Mouse (Mus musculus) lung, adult 2 months (tissue): ENCODE measurements around the gene Gabrb1. TPM values are rescaled to one million over a fixed set of nuclear protein-coding genes. Genes with fewer than 3 reads are reported as not detected.

ENCODE experiments used
- DNase-seq: peaks from one replicate; pipeline ENCODE4 v3.0.0; 2022
- H3K4me1 ChIP-seq: fragments of 200-500 bp; 2 replicates; pipeline ENCODE4 v1.6.1; 2011; ENCODE audit warnings: low read length; ENCODE audit not compliant: control insufficient read depth, insufficient read depth
- H3K4me3 ChIP-seq: fragments of 200-500 bp; replicated peaks from 2 replicates; pipeline ENCODE3; 2011; ENCODE audit warnings: low read depth, mild to moderate bottlenecking, control low read depth, low read length; ENCODE audit errors: extremely low read depth
- CTCF ChIP-seq: fragments of 200-500 bp; IDR thresholded peaks from 2 replicates; pipeline ENCODE4 v1.5.1; 2011; ENCODE audit warnings: mild to moderate bottlenecking, low read length, control low read depth; ENCODE audit not compliant: insufficient read depth
- POLR2A ChIP-seq: fragments of 200-500 bp; IDR thresholded peaks from 2 replicates; pipeline ENCODE4 v1.6.1; 2011; ENCODE audit warnings: low read depth, mild to moderate bottlenecking, control low read depth, low read length, borderline replicate concordance; ENCODE audit errors: extremely low read depth
- WGBS: fragments of 180-500 bp; shearing (Covaris S2); methylation state at CpG from one replicate; pipeline ENCODE4 v1.1.7; 2018; 5-methylcytosine and 5-hydroxymethylcytosine counted together
- polyA plus RNA-seq: library from polyadenylated mRNA; depleted of rRNA; stranded (reverse); fragments of >200 nt; gene quantifications from 2 replicates; pipeline ENCODE4 v1.2.3, GENCODE M21; 2012

Gene Gabrb1
- polyA plus RNA-seq, 1 experiment = not detected

- DNase-seq = no peak
- Histone ChIP-seq H3K4me1 (no peaks in the 10 kb centered on the region), H3K4me3 (no peak overlapping the region)
- TF ChIP-seq POLR2A (no peak), CTCF (no peak)
- WGBS = 85% methylated on average over 1 of the region's 1 CpGs
Measured at GRCm38 (mm10) chr5:72086518-72086917, 428.6 kb downstream of the Gabrb1 start.

- DNase-seq = no peak
- TF ChIP-seq CTCF = no peak
- TF ChIP-seq POLR2A = no peak
- 48% methylated on average over 7 of the region's 7 CpGs for WGBS
- Histone ChIP-seq H3K4me1 (no peaks in the 10 kb centered on the region), H3K4me3 (no peak overlapping the region)
Measured at GRCm38 (mm10) chr5:72094582-72094981, 436.7 kb downstream of the Gabrb1 start.

GRCm38 (mm10) chr5:72095015-72095414 lies 437.1 kb downstream of the Gabrb1 start:
- 86% methylated on average over 2 of the region's 2 CpGs for WGBS
- no peak for DNase-seq
- Histone ChIP-seq H3K4me3 (no peak overlapping the region), H3K4me1 (no peaks in the 10 kb centered on the region)
- no peak for TF ChIP-seq CTCF
- TF ChIP-seq POLR2A = no peak

- DNase-seq = no peak
- no peaks in the 10 kb centered on the region for H3K4me1 ChIP-seq
- 66% methylated on average over 7 of the region's 7 CpGs for WGBS
- no peak for TF ChIP-seq CTCF
- no peak for TF ChIP-seq POLR2A
- H3K4me3 ChIP-seq = no peak overlapping the region
Measured at GRCm38 (mm10) chr5:72104274-72104921, 446.5 kb downstream of the Gabrb1 start.

- DNase-seq = no peak
- Histone ChIP-seq H3K4me3 (no peak overlapping the region), H3K4me1 (no peaks in the 10 kb centered on the region)
- TF ChIP-seq POLR2A = no peak
- TF ChIP-seq CTCF = no peak
- WGBS = 78% methylated on average over 6 of the region's 6 CpGs
Measured at GRCm38 (mm10) chr5:72122414-72123037, 464.6 kb downstream of the Gabrb1 start.

- WGBS = 93% methylated on average over 4 of the region's 4 CpGs
- Histone ChIP-seq H3K4me3 (no peak overlapping the region), H3K4me1 (no peaks in the 10 kb centered on the region)
- TF ChIP-seq POLR2A (no peak), CTCF (no peak)
- DNase-seq = no peak
Measured at GRCm38 (mm10) chr5:72126681-72127080, 468.8 kb downstream of the Gabrb1 start.

- Histone ChIP-seq H3K4me3 (no peak overlapping the region), H3K4me1 (no peaks in the 10 kb centered on the region)
- WGBS = 58% methylated on average over 2 of the region's 2 CpGs
- TF ChIP-seq POLR2A (no peak), CTCF (no peak)
- no peak for DNase-seq
Measured at GRCm38 (mm10) chr5:72133906-72134305, 476.0 kb downstream of the Gabrb1 start.

- DNase-seq = no peak
- H3K4me3 ChIP-seq = no peak overlapping the region
- WGBS = 84% methylated on average over 7 of the region's 7 CpGs
- TF ChIP-seq CTCF (no peak), POLR2A (no peak)
- H3K4me1 ChIP-seq = no peaks in the 10 kb centered on the region
Measured at GRCm38 (mm10) chr5:72138256-72138655, 480.3 kb downstream of the Gabrb1 start.

GRCm38 (mm10) chr5:72139619-72140018 lies 481.7 kb downstream of the Gabrb1 start:
- no peak for TF ChIP-seq CTCF
- TF ChIP-seq POLR2A = no peak
- WGBS = 66% methylated on average over 1 of the region's 1 CpGs
- no peak for DNase-seq

GRCm38 (mm10) chr5:72148679-72149078 lies 490.8 kb downstream of the Gabrb1 start:
- H3K4me3 ChIP-seq = no peak overlapping the region
- WGBS = 77% methylated on average over 5 of the region's 5 CpGs
- TF ChIP-seq CTCF = no peak

More at GRCm38 (mm10) chr5:72139619-72140018, 481.7 kb downstream of the Gabrb1 start:
- H3K4me1 ChIP-seq = no peaks in the 10 kb centered on the region
- H3K4me3 ChIP-seq = no peak overlapping the region

More at GRCm38 (mm10) chr5:72148679-72149078, 490.8 kb downstream of the Gabrb1 start:
- no peak for DNase-seq
- H3K4me1 ChIP-seq = no peaks in the 10 kb centered on the region
